Mouse (Mus musculus): ENCODE results near the gene BC048671.

DNA sequence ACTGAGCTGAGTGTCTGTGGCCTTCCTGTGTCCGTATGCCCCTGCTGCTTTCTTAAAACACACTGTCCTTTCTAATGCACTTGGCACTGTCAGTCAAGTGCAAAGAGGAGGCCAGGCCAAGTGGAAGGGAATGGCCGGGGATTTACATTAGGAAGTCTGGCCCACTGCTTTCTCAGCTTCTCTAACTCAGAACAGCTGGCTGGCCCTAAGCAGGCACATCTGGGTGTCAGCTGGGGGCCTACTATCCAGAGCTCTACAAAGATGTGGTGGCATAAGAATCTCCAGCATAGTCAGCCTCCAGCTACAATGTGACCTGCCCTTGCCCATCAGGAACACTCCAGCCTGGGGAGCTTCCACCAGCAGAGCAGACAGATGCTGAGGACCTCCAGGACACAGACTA is 49.0 kb downstream of the BC048671 start:
- no peak for TF ChIP-seq CTCF (IDR thresholded peaks at IDR 0.05; ENCODE audit: control insufficient read depth, insufficient read depth, insufficient replicate concordance, low read depth, low read length)
- TF ChIP-seq POLR2A (IDR thresholded peaks at IDR 0.05; ENCODE audit: control insufficient read depth, low read depth, low read length), result no peak

Data from testis, adult 2 months (tissue).